Mouse (Mus musculus) retina, adult 2 months (tissue): Measurements from ENCODE around the gene Dgkh.

ENCODE experiments used
- DNase-seq: peaks from one replicate; pipeline ENCODE4 v3.0.0-alpha.2; 2012; ENCODE audit warnings: low read depth, low spot score

Gene Dgkh

GRCm38 (mm10) chr14:78538572-78539320 lies 193.8 kb downstream of the Dgkh start:
- DNase-seq: no peak

- no peak for DNase-seq
These were observed 195.0 kb downstream of the Dgkh start for GRCm38 (mm10) chr14:78537551-78537950.

- peak; percentile 94 for DNase-seq
These were observed 196.1 kb downstream of the Dgkh start, which contains the start of gene Akap11 for GRCm38 (mm10) chr14:78536281-78537165. TSS of gene Akap11 (minus strand) at chr14:78536808.

- no peak for DNase-seq
These were observed 197.2 kb downstream of the Dgkh start for GRCm38 (mm10) chr14:78535366-78535765.

GRCm38 (mm10) chr14:78534651-78535050 lies 197.9 kb downstream of the Dgkh start:
- peak; percentile 46 for DNase-seq

- DNase-seq: no peak
These were observed 198.9 kb downstream of the Dgkh start for GRCm38 (mm10) chr14:78533701-78534100.

GRCm38 (mm10) chr14:78532345-78532744 lies 200.2 kb downstream of the Dgkh start:
- no peak for DNase-seq

GRCm38 (mm10) chr14:78530256-78530655 lies 202.3 kb downstream of the Dgkh start:
- no peak for DNase-seq

- no peak for DNase-seq
These were observed 203.8 kb downstream of the Dgkh start for GRCm38 (mm10) chr14:78528461-78529425.

- DNase-seq: no peak
These were observed 205.7 kb downstream of the Dgkh start for GRCm38 (mm10) chr14:78526907-78527306.

- no peak for DNase-seq
These were observed 206.1 kb downstream of the Dgkh start for GRCm38 (mm10) chr14:78526475-78526874.

- no peak for DNase-seq
These were observed 206.7 kb downstream of the Dgkh start for GRCm38 (mm10) chr14:78525611-78526457.

GRCm38 (mm10) chr14:78525059-78525458 lies 207.5 kb downstream of the Dgkh start:
- no peak for DNase-seq

GRCm38 (mm10) chr14:78510713-78511112 lies 221.9 kb downstream of the Dgkh start:
- no peak for DNase-seq

- DNase-seq: no peak
These were observed 222.8 kb downstream of the Dgkh start for GRCm38 (mm10) chr14:78509791-78510190.
